ENCODE assay signal across 9 mouse cellular contexts in the genomic region with DNA sequence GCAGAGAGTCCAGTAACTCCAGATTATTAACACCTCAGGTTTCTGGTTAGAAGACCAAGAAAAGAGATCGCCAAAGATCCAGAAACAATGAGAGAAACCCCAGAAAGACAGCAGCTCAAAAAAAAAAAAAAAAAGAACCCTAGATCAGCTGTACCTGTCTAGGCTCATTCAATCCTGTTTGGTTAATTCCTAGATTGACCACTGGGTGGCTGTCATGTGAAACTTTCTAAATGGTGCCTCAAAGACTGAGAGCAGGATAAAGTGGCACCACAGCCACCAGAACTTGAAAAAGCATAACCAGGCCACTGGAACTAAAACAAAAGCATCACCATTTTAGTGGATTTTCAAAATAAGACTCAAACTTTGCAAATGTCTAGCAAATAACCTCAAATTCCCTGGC.
DNase-seq lines count a peak whose midpoint lies in the region; ATAC-seq lines count a peak whose summit lies in the region.
"Had no signal": no experiment of that assay in that cellular context is flagged by ENCODE, and none has a peak within 500 bp of the region (broad histone marks: within the 10 kb centered on the region; RNA-seq: fewer than 3 reads in every experiment).

No protein-coding gene starts in this region.

- H3K27ac ChIP-seq in limb, embryonic 11.5 days (replicated peaks; ENCODE audit: low read depth, low read length) = no peak overlapping the region
- H3K27ac ChIP-seq in limb, embryonic 10.5 days = no peak overlapping the region
- H3K27ac ChIP-seq in midbrain, embryonic 16.5 days (ENCODE audit: low read length) = no peak overlapping the region

- intact Hi-C loops in heart, postnatal 36 days (cut with DNase I) = loop anchor here (5.0 kb wide), 3 partner anchors 95 to 160 kb away; no protein-coding TSS in a partner anchor
- intact Hi-C loops in left cerebral cortex, postnatal 14 days (cut with DNase I) = loop anchor here (10.0 kb wide), 3 partner anchors 47 to 547 kb away; a partner anchor contains a TSS

- no peak overlapping the region for H3K4me2 ChIP-seq in limb, embryonic 11.5 days (ENCODE audit: low read depth, severe bottlenecking)
- H3K4me2 ChIP-seq in midbrain, embryonic 16.5 days (ENCODE audit: low read length) = no peak overlapping the region

- H3K27me3 ChIP-seq in limb, embryonic 11.5 days (ENCODE audit: control insufficient read depth, insufficient read depth, low read length) = no peaks in the 10 kb centered on the region
- H3K27me3 ChIP-seq in limb, embryonic 10.5 days (ENCODE audit: low read depth, poor library complexity, severe bottlenecking) = no peaks in the 10 kb centered on the region
- H3K27me3 ChIP-seq in midbrain, embryonic 16.5 days (ENCODE audit: control insufficient read depth, insufficient read depth, low read depth, low read length) = no peaks in the 10 kb centered on the region

- DNase-seq in limb, embryonic 11.5 days (ENCODE audit: low spot score) = peak; percentile 47
- no peak for DNase-seq in limb, embryonic 10.5 days (ENCODE audit: low spot score)
- peak; percentile 77 for DNase-seq in NIH3T3 (ENCODE audit: low read depth)
- DNase-seq in cerebellum, adult 9-10 months = peak; percentile 81
- DNase-seq in heart, postnatal 36 days = peak; percentile 22 to 25
- peak; percentile 80 to 82 for DNase-seq in left cerebral cortex, postnatal 14 days (ENCODE audit: low spot score in 2 of 2)
- DNase-seq in right cerebral cortex, postnatal 4 days = peak; percentile 8

- no peaks in the 10 kb centered on the region for H3K36me3 ChIP-seq in limb, embryonic 11.5 days (ENCODE audit: control insufficient read depth, insufficient read depth, low read length)
- no peaks in the 10 kb centered on the region for H3K36me3 ChIP-seq in limb, embryonic 10.5 days
- no peaks in the 10 kb centered on the region for H3K36me3 ChIP-seq in midbrain, embryonic 16.5 days (ENCODE audit: control insufficient read depth, insufficient read depth, low read length)

- H3K9ac ChIP-seq in limb, embryonic 11.5 days (ENCODE audit: low read length) = no peak overlapping the region
- no peak overlapping the region for H3K9ac ChIP-seq in midbrain, embryonic 16.5 days (ENCODE audit: low read depth, low read length)

- WGBS in limb, embryonic 11.5 days = 7% methylated on average over 1 of the region's 1 CpGs
- 28% methylated on average over 1 of the region's 1 CpGs for WGBS in limb, embryonic 10.5 days
- 16% methylated on average over 1 of the region's 1 CpGs for WGBS in midbrain, embryonic 16.5 days

- H3K4me1 ChIP-seq in limb, embryonic 11.5 days (ENCODE audit: control insufficient read depth, insufficient read depth, low read length) = no peaks in the 10 kb centered on the region
- H3K4me1 ChIP-seq in limb, embryonic 10.5 days = no peaks in the 10 kb centered on the region
- H3K4me1 ChIP-seq in midbrain, embryonic 16.5 days (ENCODE audit: control insufficient read depth, insufficient read depth, low read length) = no peaks in the 10 kb centered on the region

- ATAC-seq in limb, embryonic 11.5 days (ENCODE audit: insufficient number of reproducible peaks, low FRiP score, low TSS enrichment, low read depth) = no peak
- ATAC-seq in midbrain, embryonic 16.5 days = no peak

- no peaks in the 10 kb centered on the region for H3K9me3 ChIP-seq in limb, embryonic 11.5 days (ENCODE audit: control insufficient read depth, low read length)
- no peaks in the 10 kb centered on the region for H3K9me3 ChIP-seq in limb, embryonic 10.5 days (replicated peaks)
- H3K9me3 ChIP-seq in midbrain, embryonic 16.5 days (replicated peaks; ENCODE audit: control insufficient read depth, low read length, poor library complexity, severe bottlenecking) = no peaks in the 10 kb centered on the region

- H3K4me3 ChIP-seq in limb, embryonic 11.5 days (ENCODE audit: low read depth, low read length) = no peak overlapping the region
- H3K4me3 ChIP-seq in limb, embryonic 10.5 days = no peak overlapping the region
- H3K4me3 ChIP-seq in midbrain, embryonic 16.5 days (ENCODE audit: low read depth, low read length) = no peak overlapping the region
- H3K4me3 ChIP-seq: erythroblast, embryonic 14.5 days had no signal
